Mouse (Mus musculus): ENCODE measurements at regions not wholly inside any gene's neighbourhood (a gene's known extent, or its start where the extent isn't known, plus 50 kb on each side); places are given as distances from the start of the nearest gene placed in this dataset.

DNA sequence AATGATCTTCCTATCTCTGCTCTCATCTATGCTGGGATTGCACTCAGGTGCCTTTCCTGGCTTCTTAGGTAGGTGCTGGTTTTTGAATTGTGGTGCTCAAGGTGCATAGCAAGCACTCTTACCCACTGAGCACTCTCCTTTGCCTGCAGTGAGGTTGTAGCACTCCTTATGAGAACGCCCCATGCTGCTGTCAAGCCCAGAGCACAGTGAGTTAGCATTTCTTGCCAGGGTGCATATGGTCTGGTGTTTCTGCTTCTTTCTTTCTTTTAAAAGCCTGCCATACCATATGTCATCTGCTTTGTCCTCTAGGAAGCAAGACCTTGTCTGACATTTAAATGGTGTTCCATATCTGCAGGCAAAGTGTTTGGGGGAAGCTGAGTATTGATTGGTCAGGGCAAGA lies 71.9 kb upstream of the Synpr start:
- WGBS: 88% methylated on average over 1 of the region's 1 CpGs

More for the DNA sequence above, 71.9 kb upstream of the Synpr start:
- Histone ChIP-seq H3K9me3 (replicated peaks; ENCODE audit: control insufficient read depth, low read length, poor library complexity, severe bottlenecking) (no peaks in the 10 kb centered on the region), H3K9ac (ENCODE audit: low read depth, low read length) (no peak overlapping the region), H3K27ac (ENCODE audit: low read length) (no peak overlapping the region), H3K27me3 (ENCODE audit: control insufficient read depth, insufficient read depth, low read depth, low read length) (no peaks in the 10 kb centered on the region), H3K4me2 (ENCODE audit: low read length) (no peak overlapping the region), H3K4me3 (ENCODE audit: low read depth, low read length) (no peak overlapping the region), H3K4me1 (ENCODE audit: control insufficient read depth, insufficient read depth, low read length) (no peaks in the 10 kb centered on the region), H3K36me3 (ENCODE audit: control insufficient read depth, insufficient read depth, low read length) (no peaks in the 10 kb centered on the region)
- ATAC-seq: no peak
